24 mouse cellular contexts compared by ENCODE assay signal in genomic region chr3:121309429-121309828, GRCm38 (mm10). TPM values are rescaled to one million over a fixed set of nuclear protein-coding genes. Genes with fewer than 3 reads are reported as not detected.
DNase-seq lines count a peak whose midpoint lies in the region; ATAC-seq and TF ChIP-seq lines count a peak whose summit lies in the region.
"Had no signal": no experiment of that assay in that cellular context is flagged by ENCODE, and none has a peak within 500 bp of the region (broad histone marks: within the 10 kb centered on the region; RNA-seq: fewer than 3 reads in every experiment).

No protein-coding gene starts in this region.

- 72% methylated on average over 4 of the region's 4 CpGs for WGBS in intestine, embryonic 15.5 days
- 63% methylated on average over 4 of the region's 4 CpGs for WGBS in intestine, postnatal 0 days
- 23% methylated on average over 4 of the region's 4 CpGs for WGBS in liver, embryonic 14.5 days (ENCODE audit: insufficient replicate concordance)

- no peak overlapping the region for H3K4me3 ChIP-seq in intestine, embryonic 15.5 days (replicated peaks)
- H3K4me3 ChIP-seq in intestine, postnatal 0 days (ENCODE audit: low read depth, low read length): no peak overlapping the region
- no peak overlapping the region for H3K4me3 ChIP-seq in liver, embryonic 14.5 days (ENCODE audit: insufficient read depth in 1 of 2, low read depth in 2 of 2, low read length in 2 of 2)
- H3K4me3 ChIP-seq: forebrain, embryonic 13.5 days; heart, embryonic 12.5 days; hindbrain, embryonic 13.5 days; megakaryocyte, embryonic 14.5 days; midbrain, embryonic 13.5 days; neural tube, embryonic 13.5 days had no signal

- H3K4me2 ChIP-seq in intestine, embryonic 15.5 days (replicated peaks): no peak overlapping the region
- H3K4me2 ChIP-seq in intestine, postnatal 0 days (replicated peaks; ENCODE audit: low read depth): no peak overlapping the region
- no peak overlapping the region for H3K4me2 ChIP-seq in liver, embryonic 14.5 days (ENCODE audit: low read depth)
- H3K4me2 ChIP-seq: forebrain, embryonic 13.5 days; heart, embryonic 12.5 days; hindbrain, embryonic 13.5 days; midbrain, embryonic 13.5 days; neural tube, embryonic 13.5 days had no signal

- peak; percentile 53; the same call in 1 of the 2 replicates for ATAC-seq in intestine, embryonic 15.5 days
- ATAC-seq in intestine, postnatal 0 days: no peak
- peak; percentile 64 for ATAC-seq in common myeloid progenitor, adult 5-6 weeks (replicated peaks; ENCODE audit: low read depth, poor library complexity, severe bottlenecking)
- peak; percentile 58; the same call in 1 of the 2 replicates for ATAC-seq in liver, embryonic 14.5 days (ENCODE audit: insufficient read depth)
- ATAC-seq: activated CD4-positive, CD25-positive, alpha-beta regulatory T cell, adult 4 months; CD4-positive, CD25-positive, alpha-beta regulatory T cell, adult 4 months; forebrain, embryonic 13.5 days had no signal

- no peaks in the 10 kb centered on the region for H3K27me3 ChIP-seq in intestine, embryonic 15.5 days (replicated peaks)
- H3K27me3 ChIP-seq in intestine, postnatal 0 days (replicated peaks; ENCODE audit: control insufficient read depth, insufficient read depth, low read length): no peaks in the 10 kb centered on the region
- no peaks in the 10 kb centered on the region for H3K27me3 ChIP-seq in liver, embryonic 14.5 days (ENCODE audit: control insufficient read depth, insufficient read depth, low read length)
- H3K27me3 ChIP-seq: forebrain, embryonic 13.5 days; heart, embryonic 12.5 days; hindbrain, embryonic 13.5 days; megakaryocyte, embryonic 14.5 days; midbrain, embryonic 13.5 days; neural tube, embryonic 13.5 days had no signal

- peak in 1 of 3 experiments; percentile 37 for DNase-seq in liver, embryonic 14.5 days (ENCODE audit: low read depth in 3 of 3, low spot score in 3 of 3)
- DNase-seq in layer of hippocampus, adult 9-11 months: no peak
- no peak for DNase-seq in layer of hippocampus, postnatal 25 days (ENCODE audit: extremely low spot score in 1 of 2, low spot score in 1 of 2)
- DNase-seq in thymus, postnatal 36 days: no peak
- DNase-seq: cerebellum, adult 8-10 months; cerebellum, postnatal 36 days; embryo, embryonic 11 days; gastrocnemius, postnatal 10 days; heart, postnatal 4 days; kidney, adult 2 months; kidney, postnatal 4 days; right cerebral cortex, postnatal 14 days had no signal

- no peak for TF ChIP-seq CTCF in intestine, postnatal 0 days (IDR thresholded peaks at IDR 0.05; ENCODE audit: low read depth)
- no peak for TF ChIP-seq CTCF in liver, embryonic 14.5 days (IDR thresholded peaks at IDR 0.05; ENCODE audit: low read depth)

- H3K9ac ChIP-seq in intestine, embryonic 15.5 days: no peak overlapping the region
- H3K9ac ChIP-seq in intestine, postnatal 0 days (ENCODE audit: low read depth, low read length): no peak overlapping the region
- no peak overlapping the region for H3K9ac ChIP-seq in liver, embryonic 14.5 days (replicated peaks)
- H3K9ac ChIP-seq: forebrain, embryonic 13.5 days; heart, embryonic 12.5 days; hindbrain, embryonic 13.5 days; midbrain, embryonic 13.5 days; neural tube, embryonic 13.5 days had no signal

- no peaks in the 10 kb centered on the region for H3K9me3 ChIP-seq in intestine, embryonic 15.5 days
- H3K9me3 ChIP-seq in intestine, postnatal 0 days (ENCODE audit: control insufficient read depth): no peaks in the 10 kb centered on the region
- H3K9me3 ChIP-seq in liver, embryonic 14.5 days (ENCODE audit: control insufficient read depth, low read length): no peaks in the 10 kb centered on the region
- H3K9me3 ChIP-seq: forebrain, embryonic 13.5 days; heart, embryonic 12.5 days; hindbrain, embryonic 13.5 days; megakaryocyte, embryonic 14.5 days; midbrain, embryonic 13.5 days had no signal

- H3K27ac ChIP-seq in intestine, embryonic 15.5 days: no peak overlapping the region
- H3K27ac ChIP-seq in intestine, postnatal 0 days (ENCODE audit: low read depth, low read length): no peak overlapping the region
- no peak overlapping the region for H3K27ac ChIP-seq in liver, embryonic 14.5 days
- H3K27ac ChIP-seq: forebrain, embryonic 13.5 days; hindbrain, embryonic 13.5 days; kidney, postnatal 0 days; midbrain, embryonic 13.5 days; neural tube, embryonic 13.5 days had no signal

- H3K36me3 ChIP-seq in intestine, embryonic 15.5 days: no peaks in the 10 kb centered on the region
- H3K36me3 ChIP-seq in intestine, postnatal 0 days (ENCODE audit: control insufficient read depth, insufficient read depth): no peaks in the 10 kb centered on the region
- H3K36me3 ChIP-seq in liver, embryonic 14.5 days (replicated peaks; ENCODE audit: control insufficient read depth, insufficient read depth, low read depth): no peaks in the 10 kb centered on the region
- H3K36me3 ChIP-seq: hindbrain, embryonic 13.5 days; midbrain, embryonic 13.5 days; neural tube, embryonic 13.5 days had no signal

- H3K4me1 ChIP-seq in intestine, embryonic 15.5 days (replicated peaks): peaks cover 9% of the 10 kb centered on the region
- H3K4me1 ChIP-seq in intestine, postnatal 0 days (replicated peaks; ENCODE audit: control insufficient read depth, insufficient read depth, low read length): no peaks in the 10 kb centered on the region
- H3K4me1 ChIP-seq in liver, embryonic 14.5 days (replicated peaks; ENCODE audit: control insufficient read depth in 2 of 2, insufficient read depth in 2 of 2, low read length in 1 of 2): peaks cover 2% of the 10 kb centered on the region in 2 experiments; a peak in 1 of 4 replicates
- H3K4me1 ChIP-seq: forebrain, embryonic 13.5 days; midbrain, embryonic 13.5 days had no signal

- TF ChIP-seq EP300 in liver, embryonic 14.5 days (IDR thresholded peaks at IDR 0.05; ENCODE audit: low read depth): no peak

RNA-seq across cellular contexts. Expression of gene Alg14, which starts 17.9 kb away (rescaled TPM):
- polyA plus RNA-seq in intestine, embryonic 15.5 days (2015; fragmentation: Nextera tagmentation; extraction: Ambion mirVana): 41.5 and 48.4 TPM in 2 replicates
- 25.6 and 26.1 TPM in 2 replicates for polyA plus RNA-seq in intestine, postnatal 0 days (2015; fragmentation: Nextera tagmentation; extraction: Ambion mirVana)
- total RNA-seq in common myeloid progenitor, adult 5-6 weeks (2017): 12.1 TPM in 2 replicates
- polyA plus RNA-seq in liver, embryonic 14.5 days (2012; rRNA removed): 6.5 and 10.4 TPM in 2 replicates
- 16.2 and 18.8 TPM in 2 replicates for polyA plus RNA-seq in liver, embryonic 14.5 days (2014; fragmentation: Nextera tagmentation; extraction: Ambion mirVana)
- total RNA-seq in layer of hippocampus, postnatal 25 days (2021): 10 to 100 TPM; 12.3 to 13.3 TPM

RNA-seq across cellular contexts. Expression of gene Tmem56, which starts 26.5 kb away (rescaled TPM):
- polyA plus RNA-seq in intestine, embryonic 15.5 days (2015; fragmentation: Nextera tagmentation; extraction: Ambion mirVana): 1.2 and 1.6 TPM in 2 replicates
- 6.0 and 6.8 TPM in 2 replicates for polyA plus RNA-seq in intestine, postnatal 0 days (2015; fragmentation: Nextera tagmentation; extraction: Ambion mirVana)
- total RNA-seq in common myeloid progenitor, adult 5-6 weeks (2017): 14.7 and 15.3 TPM in 2 replicates
- polyA plus RNA-seq in liver, embryonic 14.5 days (2012; rRNA removed): 11.8 and 13.5 TPM in 2 replicates
- polyA plus RNA-seq in liver, embryonic 14.5 days (2014; fragmentation: Nextera tagmentation; extraction: Ambion mirVana): 25.3 and 25.9 TPM in 2 replicates
- 10 to 100 TPM; 28.1 to 29.3 TPM for total RNA-seq in layer of hippocampus, postnatal 25 days (2021)
- polyA plus RNA-seq: CD4-positive, CD25-positive, alpha-beta regulatory T cell, adult 4 months had no signal
